Mouse (Mus musculus) olfactory bulb, adult 2 months (tissue): Measurements from ENCODE around the gene Hepacam.

Experiments used
- CTCF ChIP-seq: fragments of 200-500 bp; IDR thresholded peaks from 2 replicates; pipeline ENCODE4 v1.5.1; 2012; ENCODE audit warnings: low read depth, mild to moderate bottlenecking, low read length, moderate library complexity; ENCODE audit not compliant: insufficient read depth
- POLR2A ChIP-seq: fragments of 200-500 bp; IDR thresholded peaks from 2 replicates; pipeline ENCODE4 v1.6.1; 2012; ENCODE audit warnings: mild to moderate bottlenecking, low read depth, low read length, moderate library complexity; ENCODE audit not compliant: insufficient read depth

- TF ChIP-seq CTCF (no peak), POLR2A (no peak)
These were observed 24.9 kb downstream of the Hepacam start for GRCm38 (mm10) chr9:37392071-37392470.
